Mouse (Mus musculus) kidney, adult 2 months (tissue): Measurements from ENCODE around the gene Trpm3.

ENCODE experiments used
- CTCF ChIP-seq: fragments of 200-500 bp; conservative IDR thresholded peaks from 2 replicates; pipeline ENCODE4 v1.5.1; 2011; ENCODE audit warnings: low read depth, mild to moderate bottlenecking, control low read depth, low read length, moderate library complexity, mixed read lengths; ENCODE audit not compliant: insufficient read depth, insufficient read length
- POLR2A ChIP-seq: fragments of 200-500 bp; IDR thresholded peaks from one replicate; pipeline ENCODE4 v1.6.1; 2011; ENCODE audit warnings: low read depth, low read length, control low read depth

- TF ChIP-seq POLR2A (no peak), CTCF (no peak)
Observed at GRCm38 (mm10) chr19:23042168-23042733, 903.4 kb downstream of the Trpm3 start.
